Mouse (Mus musculus): ENCODE data around the gene Sf3b5. TPM values are rescaled to one million over a fixed set of nuclear protein-coding genes. Genes with fewer than 3 reads are reported as not detected.

Sf3b5 gene
- total RNA-seq (2021), result 1 to 10 TPM; 9.2 to 9.6 TPM

DNA sequence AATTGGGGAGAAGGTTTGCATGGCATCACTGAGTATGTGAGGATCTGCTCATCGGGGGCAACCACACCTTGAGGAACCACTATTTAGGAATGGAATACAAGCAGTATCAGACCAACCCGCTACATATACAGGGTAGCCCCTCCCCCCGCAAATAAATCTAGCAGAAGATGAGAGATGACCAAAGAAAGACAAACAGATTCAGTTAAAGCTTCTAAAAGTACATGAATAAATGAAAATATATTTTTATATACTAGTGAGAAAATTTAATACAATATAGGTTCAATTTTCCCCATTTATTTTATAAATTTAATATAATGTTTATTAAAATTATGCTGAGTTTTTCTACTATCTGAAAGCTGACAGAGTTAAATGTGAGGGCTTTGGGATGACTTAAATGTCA, at the start of gene Sf3b5:
Gene Sf3b5, plus strand, starts transcription at position 301 of the 400 bp plus-strand sequence.
- no peak for DNase-seq

DNA sequence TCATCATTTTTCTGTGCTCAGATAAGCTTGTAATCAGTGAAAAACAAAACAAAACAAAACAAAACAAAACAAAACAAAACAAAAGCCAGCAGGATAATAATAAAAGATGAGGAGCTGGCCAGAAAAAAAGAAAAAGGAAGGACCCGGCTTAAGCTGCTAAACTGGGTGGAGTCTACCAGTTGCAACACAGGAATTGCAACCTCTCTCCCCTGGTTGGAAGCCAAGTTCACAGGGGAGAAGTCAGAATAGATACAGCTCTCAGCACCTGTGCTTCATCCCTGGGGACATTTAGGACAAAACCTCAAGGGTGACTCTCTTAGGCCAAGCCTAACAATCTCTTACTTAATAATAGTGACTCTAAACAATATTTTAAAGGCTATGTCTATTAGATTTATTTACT, 49.3 kb upstream of the Sf3b5 start:
- no peak for DNase-seq

DNA sequence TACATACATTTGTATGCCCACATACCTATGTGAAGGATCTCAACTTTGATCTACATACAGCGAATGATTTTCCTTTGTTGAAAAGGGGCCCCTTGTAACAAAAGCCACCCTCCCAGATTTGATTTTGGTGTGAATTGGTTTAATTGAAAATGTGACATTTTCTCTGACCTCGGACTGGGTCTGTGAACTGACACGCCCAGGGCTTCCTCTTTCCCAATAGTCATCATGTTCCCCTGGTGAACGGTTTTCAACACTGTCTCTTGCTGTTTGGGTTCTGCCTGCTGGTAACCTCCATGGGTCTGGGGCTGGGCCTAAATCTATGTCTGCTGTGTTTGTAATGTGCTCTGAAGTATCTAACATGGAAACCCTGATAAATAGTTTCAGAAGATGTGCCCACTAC, 47.9 kb upstream of the Sf3b5 start:
- no peak for DNase-seq

GRCm38 (mm10) chr10:12961546-12961945, 43.6 kb upstream of the Sf3b5 start:
- no peak for DNase-seq

- DNase-seq, result no peak
Measured at GRCm38 (mm10) chr10:12962238-12962637, 42.9 kb upstream of the Sf3b5 start.

DNA sequence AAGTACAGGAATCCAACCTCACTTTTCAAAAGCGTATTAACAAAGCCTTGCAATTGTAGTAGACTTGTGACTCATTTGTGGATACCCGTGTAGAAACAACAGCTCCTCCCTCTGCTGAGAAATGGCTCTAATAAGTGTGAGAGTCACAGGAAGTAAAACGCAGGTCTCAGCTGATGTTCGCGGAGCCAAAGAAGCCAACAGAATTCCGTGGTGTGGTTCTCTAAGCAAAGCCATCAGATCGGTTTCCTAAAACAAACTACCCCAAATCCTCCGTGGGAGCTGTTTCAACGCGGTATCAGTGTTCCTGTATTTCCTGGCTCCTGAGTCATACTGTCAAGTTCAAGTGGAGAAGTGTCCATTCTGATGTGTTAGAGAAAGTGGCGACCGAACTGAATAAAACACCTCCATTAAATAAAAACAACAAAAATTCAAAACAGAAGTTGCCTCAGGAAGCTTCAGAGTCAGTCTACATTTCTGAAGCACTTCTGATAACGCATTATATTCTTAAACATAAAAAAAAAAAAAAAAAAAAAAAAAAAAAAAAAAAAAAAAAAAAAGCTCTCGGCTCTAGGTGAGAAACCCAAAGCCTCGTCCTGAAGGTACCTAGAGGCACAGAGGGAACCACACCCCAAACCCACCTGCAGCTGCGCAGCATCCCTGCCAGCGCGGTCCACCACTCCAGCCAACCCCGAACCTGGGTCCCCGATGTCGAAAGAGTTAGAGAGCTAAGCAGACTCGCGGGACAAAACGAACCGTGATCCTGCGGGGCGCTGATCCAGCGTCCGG, 41.6 kb upstream of the Sf3b5 start:
- DNase-seq, result no peak

DNA sequence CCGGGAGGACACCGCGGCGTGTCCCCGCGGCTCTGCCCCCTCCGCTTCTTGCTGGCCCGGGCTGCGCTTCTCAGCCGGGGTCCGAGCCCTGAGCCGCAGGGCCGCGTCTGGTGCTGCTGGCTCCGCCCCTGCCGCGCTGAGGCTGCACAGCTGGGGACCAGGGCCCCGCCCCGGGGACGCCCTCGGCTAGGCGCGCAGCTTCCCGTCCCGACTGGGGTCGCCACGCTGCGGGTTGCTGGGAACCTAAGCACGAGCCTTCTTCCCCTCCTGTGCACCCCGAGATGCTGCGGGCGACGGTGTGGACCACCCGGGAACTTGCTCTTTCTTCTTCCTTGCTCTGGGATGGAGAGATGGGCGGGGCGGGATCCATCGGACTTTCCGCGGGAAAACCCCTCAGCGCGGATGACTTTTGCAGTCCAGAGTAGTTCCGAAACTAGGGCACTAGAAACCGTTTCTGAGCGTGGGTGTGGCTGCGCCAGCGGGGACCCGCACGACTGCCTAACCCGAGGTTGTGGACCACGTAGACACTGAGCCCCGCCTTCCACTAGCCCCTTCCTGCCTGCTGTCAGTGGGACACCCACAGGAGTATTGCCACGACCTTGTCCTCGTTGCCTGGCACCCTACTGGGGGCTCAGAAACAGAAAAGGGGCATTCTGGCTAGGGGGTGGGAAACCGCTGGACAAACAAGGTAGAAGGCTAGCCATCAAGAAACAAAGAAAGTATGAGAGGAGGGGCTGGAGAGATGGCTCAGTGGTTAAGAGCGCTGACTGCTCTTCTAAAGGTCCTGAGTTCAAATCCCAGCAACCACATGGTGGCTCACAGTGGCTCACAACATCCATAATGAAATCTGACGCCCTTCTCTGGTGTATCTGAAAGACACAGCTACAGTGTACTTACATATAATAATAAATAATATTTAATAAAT, 40.7 kb upstream of the Sf3b5 start, which contains the start of gene Stx11:
Gene Stx11, minus strand, starts transcription at position 148 of the 925 bp plus-strand sequence.
- peak; percentile 72 for DNase-seq

DNA sequence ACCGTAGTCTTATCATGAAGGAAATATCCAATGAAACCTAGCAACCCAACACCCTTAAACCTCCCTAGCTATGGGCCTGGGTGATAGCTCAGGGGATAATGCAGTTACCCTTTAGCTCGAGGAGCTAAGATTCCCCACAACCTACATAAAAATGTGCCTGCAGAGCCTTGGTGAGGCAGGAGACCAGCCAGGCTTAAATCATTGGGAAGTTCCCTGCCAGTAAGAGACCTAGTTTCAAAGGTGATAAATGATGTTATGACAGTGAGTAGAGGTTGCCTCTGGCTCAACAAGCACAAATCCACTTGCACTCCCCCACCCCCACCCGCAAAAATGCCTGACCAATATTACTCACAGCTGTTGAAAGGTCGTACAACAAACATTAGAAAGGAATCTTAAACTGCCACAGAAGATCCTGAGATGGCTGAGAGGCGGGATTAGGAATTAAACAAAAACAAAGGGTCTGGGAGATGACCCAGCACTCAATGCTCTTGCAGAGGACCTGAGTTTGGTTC, 39.4 kb upstream of the Sf3b5 start:
- no peak for DNase-seq

GRCm38 (mm10) chr10:12974572-12974971, 30.6 kb upstream of the Sf3b5 start:
- no peak for DNase-seq

DNA sequence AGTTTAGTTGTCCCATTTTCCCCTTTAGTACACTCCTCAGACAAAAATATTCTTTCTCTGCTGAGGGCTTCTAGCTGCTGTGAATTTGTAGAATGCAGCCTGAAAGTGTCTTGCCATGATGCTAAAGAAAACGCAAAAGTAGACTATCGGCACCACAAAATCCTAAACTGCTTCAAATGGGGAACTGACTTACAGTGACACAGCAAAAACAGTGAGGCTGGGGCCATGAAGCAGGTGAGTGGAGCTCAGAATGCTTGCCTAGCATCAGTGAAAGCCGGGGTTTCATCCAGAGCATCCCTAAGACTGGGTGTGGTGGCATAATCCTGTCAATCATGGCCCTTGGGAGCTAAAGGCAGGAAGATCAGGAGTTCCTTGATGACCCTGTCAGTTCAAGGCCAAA, 29.7 kb upstream of the Sf3b5 start:
- no peak for DNase-seq

DNA sequence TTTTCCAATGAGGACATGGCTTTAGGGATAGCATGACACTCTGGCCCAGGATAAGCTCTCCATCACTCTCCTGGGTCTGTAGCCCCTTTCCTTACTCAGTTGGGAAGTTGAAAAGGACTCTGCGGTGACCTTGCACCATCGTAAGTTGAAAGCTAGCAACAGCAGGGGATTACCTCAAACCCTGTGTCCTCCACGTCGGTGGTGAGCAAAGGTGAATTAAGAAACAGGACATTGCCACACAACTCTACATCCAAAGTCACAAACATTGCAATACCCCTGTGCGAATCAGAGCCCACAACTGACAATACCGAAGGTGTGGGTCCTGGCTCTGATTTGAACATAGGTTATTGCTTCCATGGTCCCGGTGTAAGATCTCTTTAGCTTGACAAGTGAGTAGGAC, 29.2 kb upstream of the Sf3b5 start:
- DNase-seq, result no peak

- DNase-seq, result no peak
Measured at GRCm38 (mm10) chr10:12976552-12976951, 28.6 kb upstream of the Sf3b5 start.

DNA sequence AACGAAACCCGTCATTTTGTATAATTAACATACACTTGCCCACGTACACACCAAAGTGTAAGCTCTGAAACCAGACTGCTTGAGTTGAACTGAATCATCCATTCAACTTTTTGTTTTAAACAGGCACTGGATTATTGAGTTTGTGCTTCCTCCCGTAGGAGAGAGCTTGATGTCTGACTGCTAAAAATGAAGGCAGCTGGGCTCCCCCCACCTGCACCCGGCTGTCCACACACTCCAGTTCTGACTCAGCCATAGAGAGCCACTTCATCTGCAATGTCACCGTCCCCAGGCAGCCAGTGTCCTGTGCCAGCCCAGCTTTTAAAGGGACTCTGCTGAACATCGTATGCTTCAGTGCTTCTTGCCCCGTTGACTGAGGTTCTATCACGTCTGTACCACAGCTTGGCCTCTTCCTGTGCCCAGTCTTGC, 27.3 kb upstream of the Sf3b5 start:
- DNase-seq, result peak; percentile 38

GRCm38 (mm10) chr10:12981071-12981470, 24.1 kb upstream of the Sf3b5 start:
- DNase-seq, result no peak

GRCm38 (mm10) chr10:12983516-12983915, 21.6 kb upstream of the Sf3b5 start:
- DNase-seq, result no peak

- DNase-seq, result no peak
Measured at GRCm38 (mm10) chr10:12985028-12985427, 20.1 kb upstream of the Sf3b5 start.

DNA sequence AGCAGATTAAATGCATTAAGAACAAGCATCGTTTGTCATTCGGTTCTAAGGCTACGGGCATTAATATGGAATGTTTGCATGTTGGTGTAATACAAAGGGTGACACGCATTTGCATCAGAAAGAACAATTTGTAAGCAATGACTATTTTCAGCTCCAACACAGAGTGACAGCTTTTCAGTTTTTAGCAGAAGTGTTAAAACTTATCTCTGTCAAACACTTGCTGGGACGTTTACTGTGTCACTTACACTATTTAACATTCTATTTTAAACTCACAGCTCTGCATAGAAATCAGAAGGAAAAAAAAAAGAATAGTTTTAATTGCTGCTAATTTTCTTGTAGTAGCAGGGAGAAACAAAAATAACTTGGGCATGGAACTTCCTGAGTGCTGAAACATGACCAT, 18.7 kb upstream of the Sf3b5 start:
- no peak for DNase-seq

DNA sequence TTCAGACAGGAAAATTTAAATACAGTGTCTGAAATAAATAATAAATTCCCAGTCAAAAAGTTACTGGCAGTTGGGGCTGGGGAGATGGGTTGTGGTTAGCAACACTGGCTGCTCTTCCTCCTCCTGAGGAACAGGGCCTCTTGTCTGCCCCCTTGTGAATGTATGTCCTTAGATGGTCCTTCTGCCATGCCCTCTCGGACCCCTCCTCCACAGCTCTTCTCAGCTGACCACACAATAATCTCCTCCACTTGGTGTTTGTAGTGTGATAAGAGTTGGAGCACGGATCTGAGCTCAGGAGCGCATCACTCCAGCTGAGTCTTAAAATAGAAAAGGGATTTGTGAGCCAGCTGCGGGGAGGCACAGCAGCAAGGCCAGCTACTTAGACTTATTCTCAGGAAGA, 18.2 kb upstream of the Sf3b5 start:
- peak; percentile 51 for DNase-seq

- DNase-seq, result no peak
Measured at GRCm38 (mm10) chr10:12991953-12992352, 13.2 kb upstream of the Sf3b5 start.

DNA sequence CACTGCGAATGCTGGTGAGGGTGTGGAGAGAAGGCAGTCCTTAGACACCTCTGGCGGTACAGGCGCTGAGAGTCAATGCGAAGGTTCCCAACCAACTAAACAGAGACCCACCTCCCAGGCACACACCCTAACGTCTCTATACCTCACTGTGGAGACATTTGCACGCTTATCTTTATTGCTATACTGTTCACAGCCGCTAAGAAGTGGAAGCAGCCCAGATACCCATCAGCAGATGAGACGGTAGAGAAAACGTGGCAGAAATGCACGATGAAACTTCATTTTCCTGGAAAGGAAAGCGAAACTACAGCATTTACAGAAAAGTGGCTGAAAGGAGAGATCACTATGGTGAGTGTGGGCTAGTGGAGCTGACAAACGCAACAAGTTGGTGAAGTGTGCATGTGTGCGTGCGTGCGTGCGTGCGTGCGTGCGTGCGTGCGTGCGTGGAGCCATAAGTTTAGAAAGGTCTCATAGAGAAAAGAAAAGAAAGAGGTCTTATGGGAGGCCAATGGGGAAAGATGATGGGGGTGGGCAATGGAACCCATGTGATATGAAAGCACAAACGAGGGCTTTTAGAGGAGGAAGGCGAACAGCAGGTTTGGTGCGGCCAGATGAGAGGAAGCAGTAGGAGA, 11.6 kb upstream of the Sf3b5 start:
- no peak for DNase-seq

GRCm38 (mm10) chr10:12996736-12997477, 8.2 kb upstream of the Sf3b5 start:
- peak; percentile 92 for DNase-seq

All from heart, postnatal 4 days (tissue).